Mouse (Mus musculus) heart, adult 2 months (tissue): Measurements from ENCODE around the gene Fads6.

ENCODE experiments used
- CTCF ChIP-seq: fragments of 200-600 bp; IDR thresholded peaks from 2 replicates; pipeline ENCODE4 v1.8.1; 2022; ENCODE audit warnings: antibody characterized with exemption, mild to moderate bottlenecking, moderate library complexity
- POLR2A ChIP-seq: fragments of 200-500 bp; IDR thresholded peaks from 2 replicates; pipeline ENCODE4 v1.6.1; 2011; ENCODE audit warnings: mild to moderate bottlenecking, low read depth, low read length, control low read depth; ENCODE audit not compliant: insufficient read depth

GRCm38 (mm10) chr11:115267958-115268357 is 29.5 kb downstream of the Fads6 start:
- TF ChIP-seq POLR2A (no peak), CTCF (no peak)
